Mouse (Mus musculus): ENCODE data around the gene Slc22a14.

- TF ChIP-seq POLR2A (IDR thresholded peaks at IDR 0.05; ENCODE audit: insufficient read depth, low read depth, low read length) (no peak), CTCF (IDR thresholded peaks at IDR 0.05; ENCODE audit: insufficient read depth, low read depth, low read length) (no peak)
These were observed 152.4 kb downstream of the Slc22a14 start for GRCm38 (mm10) chr9:119212996-119213395.
